Mouse (Mus musculus) megakaryocyte, embryonic 14.5 days (primary cell): ENCODE measurements around the gene Olfr523. TPM values are rescaled to one million over a fixed set of nuclear protein-coding genes. Genes with fewer than 3 reads are reported as not detected.
"Not testable (repeated sequence)": the region's sequence is repeated elsewhere in the genome, so short reads cannot be mapped to it uniquely, and the experiment has no call there.

Experiments used
- H3K27me3 ChIP-seq: replicated peaks from 2 replicates; pipeline ENCODE3; 2012; ENCODE audit warnings: inconsistent platforms
- H3K36me3 ChIP-seq: replicated peaks from 2 replicates; pipeline ENCODE3; 2012; ENCODE audit warnings: low read length, inconsistent platforms, mixed read lengths
- H3K4me1 ChIP-seq: 2 replicates; pipeline ENCODE4 v1.6.1; 2012; ENCODE audit warnings: inconsistent platforms
- H3K4me3 ChIP-seq: replicated peaks from 2 replicates; pipeline ENCODE3; 2012; ENCODE audit warnings: moderate library complexity, mild to moderate bottlenecking, inconsistent platforms
- H3K9me3 ChIP-seq: 2 replicates; pipeline ENCODE4 v1.6.1; 2012; ENCODE audit warnings: inconsistent platforms
- FLI1 ChIP-seq: IDR thresholded peaks from 2 replicates; pipeline ENCODE4 v1.6.1; 2012; ENCODE audit warnings: low read length, inconsistent platforms, mixed read lengths
- GATA1 ChIP-seq: IDR thresholded peaks from 3 replicates; pipeline ENCODE4 v1.6.1; 2012; ENCODE audit warnings: mixed read lengths, low read length, inconsistent platforms, borderline replicate concordance
- polyA plus RNA-seq: library from polyadenylated mRNA; stranded (reverse); fragments of >175 nt; gene quantifications from 2 replicates; pipeline ENCODE4 v1.2.3, GENCODE M21; 2012; ENCODE audit warnings: low replicate concordance; ENCODE audit not compliant: insufficient read depth

Olfr523 gene
- polyA plus RNA-seq = not detected in 2 replicates

DNA sequence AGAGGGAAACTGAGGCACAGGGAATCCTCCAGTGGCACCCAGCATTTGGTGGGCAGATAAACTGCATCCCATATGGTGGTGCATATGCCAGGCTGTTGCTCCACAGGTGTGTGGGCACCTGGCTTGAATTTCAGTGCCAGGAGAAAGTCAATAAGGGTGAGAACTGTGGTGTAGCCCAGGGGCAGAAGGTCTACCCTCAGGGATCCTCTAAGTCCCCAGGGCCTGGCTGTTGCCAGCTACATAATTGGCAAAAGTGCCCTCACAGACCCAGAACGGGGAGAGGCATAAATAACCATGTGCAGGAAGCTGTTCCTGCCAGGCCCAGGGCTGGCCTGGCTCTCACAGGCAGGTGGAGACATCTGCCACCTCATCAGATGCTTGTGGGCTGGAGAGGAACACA, at the start of gene Olfr523:
Olfr523 (plus strand) TSS at position 282 of the 400 bp plus-strand sequence.
- H3K36me3 ChIP-seq = no peaks in the 10 kb centered on the region
- H3K4me3 ChIP-seq = no peak within 1 kb of the TSS
- peaks cover 50% of the 10 kb centered on the region for H3K27me3 ChIP-seq
- no peak for TF ChIP-seq FLI1
- TF ChIP-seq GATA1 = no peak
- no peaks in the 10 kb centered on the region for H3K4me1 ChIP-seq
- H3K9me3 ChIP-seq = peaks cover 11% of the 10 kb centered on the region

GRCm38 (mm10) chr7:140124382-140124781, 48.6 kb upstream of the Olfr523 start:
- H3K36me3 ChIP-seq = peaks cover 8% of the 10 kb centered on the region
- peaks cover 71% of the 10 kb centered on the region for H3K4me1 ChIP-seq
- no peaks in the 10 kb centered on the region for H3K9me3 ChIP-seq
- H3K27me3 ChIP-seq = no peaks in the 10 kb centered on the region
- H3K4me3 ChIP-seq = no peak overlapping the region
- TF ChIP-seq GATA1 (no peak), FLI1 (no peak)

DNA sequence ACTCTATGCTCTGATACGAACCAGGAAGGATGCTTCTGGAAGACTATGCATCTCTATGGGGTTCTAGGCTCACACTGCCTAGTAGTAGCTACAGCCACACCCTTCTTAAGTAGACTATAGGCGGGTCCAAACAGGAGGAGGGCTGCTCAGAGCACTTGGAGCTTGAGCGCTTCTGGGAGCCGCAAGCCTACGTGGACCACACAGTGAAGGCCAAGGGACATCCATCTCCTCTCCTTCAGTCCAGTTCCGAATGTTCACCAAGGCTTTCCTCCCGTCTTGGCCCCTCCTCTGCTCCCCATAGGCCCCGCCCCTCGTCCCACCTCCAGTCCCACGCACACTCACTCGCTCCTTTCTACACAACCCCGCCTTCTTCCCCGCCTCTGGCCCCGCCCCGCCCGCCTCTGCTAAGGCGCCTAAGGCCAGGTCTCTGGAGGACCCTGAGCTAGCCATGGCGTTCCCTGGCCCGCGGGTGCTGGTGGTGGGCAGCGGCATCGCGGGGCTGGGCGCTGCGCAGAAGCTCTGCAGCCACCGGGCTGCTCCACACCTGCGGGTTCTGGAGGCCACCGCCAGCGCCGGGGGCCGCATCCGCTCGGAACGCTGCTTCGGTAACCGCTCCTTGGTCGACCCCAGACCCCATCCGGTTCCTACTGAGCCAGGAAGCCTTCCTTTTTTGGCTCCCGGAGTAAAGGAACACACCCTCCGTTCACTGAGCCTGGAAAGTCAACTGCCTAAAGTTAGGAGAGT, 47.6 kb upstream of the Olfr523 start:
- Histone ChIP-seq H3K36me3 (peaks cover 19% of the 10 kb centered on the region), H3K4me3 (peak overlapping the region; percentile 94), H3K27me3 (no peaks in the 10 kb centered on the region), H3K4me1 (peaks cover 68% of the 10 kb centered on the region), H3K9me3 (no peaks in the 10 kb centered on the region)
- TF ChIP-seq FLI1 = no peak
- no peak for TF ChIP-seq GATA1

GRCm38 (mm10) chr7:140126022-140126350, 47.0 kb upstream of the Olfr523 start:
- Histone ChIP-seq H3K4me1 (peaks cover 65% of the 10 kb centered on the region), H3K36me3 (peaks cover 23% of the 10 kb centered on the region), H3K9me3 (no peaks in the 10 kb centered on the region), H3K27me3 (no peaks in the 10 kb centered on the region), H3K4me3 (peak overlapping the region; percentile 94)
- no peak for TF ChIP-seq GATA1

DNA sequence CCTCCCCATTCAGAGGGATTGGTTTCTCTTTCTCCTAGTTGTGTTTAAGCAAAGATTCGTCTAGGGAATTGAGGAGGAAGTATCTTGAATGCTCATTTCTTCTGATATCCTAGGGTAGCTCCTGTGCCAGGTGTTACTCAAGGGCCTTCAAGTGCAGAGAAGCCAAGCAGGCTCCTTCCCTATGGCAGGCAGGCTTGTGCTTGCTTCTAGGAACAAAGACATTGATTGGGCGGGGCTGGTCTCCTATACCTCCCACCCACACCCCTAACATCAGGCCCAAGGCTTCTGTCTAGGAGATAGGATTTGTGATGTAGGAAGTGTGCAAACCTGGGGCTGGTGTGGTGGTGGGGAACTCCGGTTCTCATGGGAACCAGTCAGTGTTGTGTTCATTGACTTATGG, 46.1 kb upstream of the Olfr523 start:
- Histone ChIP-seq H3K36me3 (peaks cover 25% of the 10 kb centered on the region), H3K27me3 (no peaks in the 10 kb centered on the region), H3K9me3 (no peaks in the 10 kb centered on the region), H3K4me1 (peaks cover 65% of the 10 kb centered on the region), H3K4me3 (peak overlapping the region; percentile 77)
- no peak for TF ChIP-seq GATA1
- TF ChIP-seq FLI1 = no peak

DNA sequence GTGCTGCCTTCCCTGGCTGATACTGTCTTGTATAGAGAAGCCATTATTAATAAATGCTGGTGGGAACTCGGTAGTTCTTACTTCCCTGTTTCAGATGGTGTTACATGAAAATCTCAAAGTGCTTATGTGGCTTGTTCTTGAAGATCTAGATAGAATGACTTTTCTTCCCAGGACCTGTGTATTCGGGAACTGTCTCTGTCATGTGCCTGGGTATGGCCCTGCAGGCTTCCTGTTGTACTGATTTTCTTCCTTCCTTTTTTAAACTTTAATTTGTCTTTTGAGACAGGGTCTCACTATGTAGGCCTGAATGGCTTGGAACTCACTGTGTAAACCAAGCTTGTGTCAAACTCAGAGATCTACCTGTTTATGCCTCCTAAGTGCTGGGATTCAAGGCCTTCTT, 45.1 kb upstream of the Olfr523 start:
- Histone ChIP-seq H3K36me3 (peaks cover 27% of the 10 kb centered on the region), H3K4me3 (no peak overlapping the region), H3K4me1 (peaks cover 65% of the 10 kb centered on the region), H3K27me3 (no peaks in the 10 kb centered on the region), H3K9me3 (no peaks in the 10 kb centered on the region)
- TF ChIP-seq GATA1 (no peak), FLI1 (no peak)

DNA sequence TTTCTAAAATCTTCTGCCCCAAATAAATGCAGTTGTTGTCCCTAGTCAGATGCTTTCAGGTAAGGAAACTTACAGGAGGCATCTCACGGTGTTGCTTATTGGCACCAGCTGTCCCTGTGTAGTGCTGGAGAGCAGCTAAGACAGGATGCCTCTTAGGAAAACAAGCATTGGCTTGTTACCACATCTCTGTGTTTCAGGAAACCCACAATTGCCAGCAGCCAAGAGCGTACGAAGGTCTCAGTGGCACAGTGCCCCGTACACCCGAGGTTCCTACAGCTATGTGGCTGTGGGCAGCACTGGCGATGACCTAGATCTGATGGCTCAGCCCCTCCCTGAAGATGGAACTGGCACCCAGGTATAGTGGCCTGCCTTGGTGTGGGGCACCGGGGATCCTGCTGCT, 40.8 kb upstream of the Olfr523 start:
- Histone ChIP-seq H3K4me1 (peaks cover 53% of the 10 kb centered on the region), H3K36me3 (peaks cover 39% of the 10 kb centered on the region)
- not testable (repeated sequence) for H3K9me3 ChIP-seq, H3K4me3 ChIP-seq, H3K27me3 ChIP-seq

GRCm38 (mm10) chr7:140134033-140134432, 39.0 kb upstream of the Olfr523 start:
- not testable (repeated sequence) for H3K27me3 ChIP-seq, H3K4me3 ChIP-seq, H3K9me3 ChIP-seq
- Histone ChIP-seq H3K36me3 (peaks cover 35% of the 10 kb centered on the region), H3K4me1 (peaks cover 52% of the 10 kb centered on the region)

- Histone ChIP-seq H3K4me1 (peaks cover 53% of the 10 kb centered on the region), H3K27me3 (no peaks in the 10 kb centered on the region)
Observed at GRCm38 (mm10) chr7:140135106-140135770, 37.8 kb upstream of the Olfr523 start.

DNA sequence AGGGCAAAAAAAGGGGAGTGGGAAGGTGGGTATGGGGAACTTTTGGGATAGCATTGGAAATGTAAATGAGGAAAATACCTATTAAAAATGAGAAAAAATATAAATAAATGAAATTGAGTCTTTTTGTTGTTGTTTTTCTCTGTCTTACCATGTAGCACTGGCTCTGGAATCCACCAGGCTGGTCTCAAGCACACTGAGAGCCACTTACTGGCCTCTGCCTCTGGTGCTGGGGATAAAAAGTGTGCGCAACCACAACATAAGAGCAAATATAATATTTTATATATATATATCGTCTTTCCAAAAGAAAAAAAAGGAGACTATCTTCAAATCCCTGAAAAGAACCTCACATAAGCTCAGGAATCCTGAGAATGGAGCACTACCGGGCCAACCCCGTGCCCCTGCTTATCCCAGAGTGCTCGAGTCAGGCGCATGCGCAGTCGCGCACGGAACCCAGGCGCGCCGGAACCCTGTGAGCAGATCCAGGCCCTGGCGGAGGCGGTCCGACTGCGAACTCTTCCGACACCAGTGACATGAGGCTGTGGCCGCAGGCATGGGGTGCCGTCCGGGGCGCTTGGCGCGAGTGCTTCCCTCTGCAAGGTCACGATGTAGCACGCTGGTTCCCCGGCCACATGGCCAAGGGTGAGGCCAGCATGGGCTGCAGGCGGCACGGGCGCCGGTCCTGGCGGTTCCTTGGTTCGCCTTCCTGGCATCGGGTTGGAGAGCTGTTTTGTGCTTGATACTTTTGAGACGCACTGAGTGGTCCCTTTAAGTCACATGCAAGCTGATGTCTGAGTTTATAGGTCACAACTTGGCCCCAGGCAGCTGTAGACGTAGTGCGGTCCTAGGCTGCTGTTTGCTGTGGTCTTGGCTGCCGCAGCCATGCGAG, 35.6 kb upstream of the Olfr523 start, which contains the start of gene Mtg1:
Mtg1 (plus strand) TSS at position 430 of the 886 bp plus-strand sequence.
- H3K4me3 ChIP-seq = peak within 1 kb of the TSS; percentile 98
- no peaks in the 10 kb centered on the region for H3K9me3 ChIP-seq
- peaks cover 46% of the 10 kb centered on the region for H3K4me1 ChIP-seq
- TF ChIP-seq GATA1 (no peak), FLI1 (no peak)
- peaks cover 22% of the 10 kb centered on the region for H3K36me3 ChIP-seq
- H3K27me3 ChIP-seq = no peaks in the 10 kb centered on the region

More at GRCm38 (mm10) chr7:140135106-140135770, 37.8 kb upstream of the Olfr523 start:
- Histone ChIP-seq H3K4me3 (no peak overlapping the region), H3K9me3 (no peaks in the 10 kb centered on the region), H3K36me3 (peaks cover 25% of the 10 kb centered on the region)
- TF ChIP-seq GATA1 = no peak
- TF ChIP-seq FLI1 = no peak
